In genomic region chr5:72893987-72894386, GRCm38 (mm10) we compare ENCODE assay signal across 10 mouse cellular contexts. TPM values are rescaled to one million over a fixed set of nuclear protein-coding genes. Genes with fewer than 3 reads are reported as not detected.
DNase-seq lines count a peak whose midpoint lies in the region; ATAC-seq and TF ChIP-seq lines count a peak whose summit lies in the region.
"Had no signal": no experiment of that assay in that cellular context is flagged by ENCODE, and none has a peak within 500 bp of the region (broad histone marks: within the 10 kb centered on the region; RNA-seq: fewer than 3 reads in every experiment).

No protein-coding gene starts in this region.

- ATAC-seq in hindbrain, postnatal 0 days = no peak
- no peak for ATAC-seq in hindbrain, embryonic 14.5 days (ENCODE audit: low FRiP score)

- TF ChIP-seq POLR2A in thymus, adult 2 months (IDR thresholded peaks at IDR 0.05; ENCODE audit: control insufficient read depth, extremely low read depth, insufficient read depth, low read length, poor library complexity) = no peak

- WGBS in hindbrain, postnatal 0 days = 65% methylated on average over 5 of the region's 5 CpGs
- WGBS in hindbrain, embryonic 14.5 days = 67% methylated on average over 5 of the region's 5 CpGs
- 73% methylated on average over 5 of the region's 5 CpGs for WGBS in thymus, adult 2 months

- no peaks in the 10 kb centered on the region for H3K36me3 ChIP-seq in hindbrain, postnatal 0 days (ENCODE audit: insufficient read depth, low read length)
- no peaks in the 10 kb centered on the region for H3K36me3 ChIP-seq in hindbrain, embryonic 14.5 days (replicated peaks; ENCODE audit: control insufficient read depth, insufficient read depth)
- H3K36me3 ChIP-seq in thymus, adult 2 months (ENCODE audit: control insufficient read depth, insufficient read depth, low read length) = no peaks in the 10 kb centered on the region
- H3K36me3 ChIP-seq: limb, embryonic 13.5 days had no signal

- H3K9ac ChIP-seq in hindbrain, postnatal 0 days (replicated peaks; ENCODE audit: low read length) = no peak overlapping the region
- H3K9ac ChIP-seq in hindbrain, embryonic 14.5 days = no peak overlapping the region
- H3K9ac ChIP-seq: limb, embryonic 13.5 days had no signal

- peak; percentile 66 for TF ChIP-seq CTCF in hindbrain, postnatal 0 days (IDR thresholded peaks at IDR 0.05; ENCODE audit: low read depth)
- TF ChIP-seq CTCF in thymus, adult 2 months (IDR thresholded peaks at IDR 0.05; ENCODE audit: borderline replicate concordance, control insufficient read depth, extremely low read depth, insufficient read depth, low read length, poor library complexity) = peak; percentile 73; the same call in 1 of the 2 replicates

- no peaks in the 10 kb centered on the region for H3K27me3 ChIP-seq in hindbrain, postnatal 0 days (ENCODE audit: insufficient read depth, low read length)
- H3K27me3 ChIP-seq in hindbrain, embryonic 14.5 days (ENCODE audit: control insufficient read depth, insufficient read depth, low read length) = no peaks in the 10 kb centered on the region
- no peaks in the 10 kb centered on the region for H3K27me3 ChIP-seq in thymus, adult 2 months (ENCODE audit: control insufficient read depth, insufficient read depth, low read length)

- peak; percentile 36 for DNase-seq in hindbrain, postnatal 0 days (ENCODE audit: low spot score)
- no peak for DNase-seq in hindbrain, embryonic 14.5 days (ENCODE audit: low spot score)
- peak; percentile 28 for DNase-seq in thymus, adult 2 months
- DNase-seq in thymus, adult 18-20 months = no peak
- peak; percentile 67 for DNase-seq in induced T-regulatory cell, adult 2 months (ENCODE audit: low read depth)
- DNase-seq in adrenal gland, postnatal 4 days (ENCODE audit: low spot score in 2 of 2) = no peak
- no peak for DNase-seq in urinary bladder, postnatal 25 days (ENCODE audit: low spot score)
- DNase-seq in urinary bladder, adult 18-20 months (ENCODE audit: low spot score in 2 of 2) = no peak
- DNase-seq: adrenal gland, adult 2 months had no signal

- H3K9me3 ChIP-seq in hindbrain, postnatal 0 days (ENCODE audit: low read length) = no peaks in the 10 kb centered on the region
- H3K9me3 ChIP-seq in hindbrain, embryonic 14.5 days (ENCODE audit: control insufficient read depth, low read length) = no peaks in the 10 kb centered on the region
- H3K9me3 ChIP-seq: limb, embryonic 13.5 days had no signal

- no peak overlapping the region for H3K27ac ChIP-seq in hindbrain, postnatal 0 days
- no peak overlapping the region for H3K27ac ChIP-seq in hindbrain, embryonic 14.5 days
- H3K27ac ChIP-seq in thymus, adult 2 months (ENCODE audit: control insufficient read depth, insufficient read depth, low read length) = no peak overlapping the region
- H3K27ac ChIP-seq: limb, embryonic 13.5 days had no signal

- H3K4me2 ChIP-seq in hindbrain, postnatal 0 days (ENCODE audit: low read depth, low read length) = no peak overlapping the region
- no peak overlapping the region for H3K4me2 ChIP-seq in hindbrain, embryonic 14.5 days (replicated peaks)
- H3K4me2 ChIP-seq: limb, embryonic 13.5 days had no signal

- H3K4me1 ChIP-seq in hindbrain, postnatal 0 days (ENCODE audit: insufficient read depth, low read length) = no peaks in the 10 kb centered on the region
- H3K4me1 ChIP-seq in hindbrain, embryonic 14.5 days (replicated peaks; ENCODE audit: control insufficient read depth, insufficient read depth, low read length) = no peaks in the 10 kb centered on the region
- H3K4me1 ChIP-seq in thymus, adult 2 months (replicated peaks; ENCODE audit: control insufficient read depth, insufficient read depth, low read length) = no peaks in the 10 kb centered on the region

- H3K4me3 ChIP-seq in hindbrain, postnatal 0 days (ENCODE audit: low read length) = no peak overlapping the region
- H3K4me3 ChIP-seq in hindbrain, embryonic 14.5 days (replicated peaks; ENCODE audit: low read length) = no peak overlapping the region
- no peak overlapping the region for H3K4me3 ChIP-seq in thymus, adult 2 months (ENCODE audit: control insufficient read depth, insufficient read depth, low read length)
- H3K4me3 ChIP-seq: limb, embryonic 13.5 days had no signal

RNA-seq across cellular contexts. Expression of gene Slain2, which starts 20.1 kb away (rescaled TPM):
- total RNA-seq in hindbrain, postnatal 0 days (2014; rRNA removed) = 37.4 and 37.5 TPM in 2 replicates
- polyA plus RNA-seq in hindbrain, postnatal 0 days (2015; fragmentation: Nextera tagmentation; extraction: Ambion mirVana) = 10.0 and 11.2 TPM in 2 replicates
- polyA plus RNA-seq in hindbrain, embryonic 14.5 days (2014; fragmentation: Nextera tagmentation; extraction: Ambion mirVana) = 24.6 and 29.6 TPM in 2 replicates
- 24.2 and 27.6 TPM in 2 replicates for polyA plus RNA-seq in thymus, adult 2 months (2012; rRNA removed)
- 10 to 100 TPM; 54.6 to 65.3 TPM for total RNA-seq in adrenal gland, postnatal 4 days (2021)

RNA-seq across cellular contexts. Expression of gene Tec, which starts 25.7 kb away (rescaled TPM):
- total RNA-seq in hindbrain, postnatal 0 days (2014; rRNA removed) = 3.0 and 4.9 TPM in 2 replicates
- 3.6 and 5.0 TPM in 2 replicates for polyA plus RNA-seq in hindbrain, postnatal 0 days (2015; fragmentation: Nextera tagmentation; extraction: Ambion mirVana)
- polyA plus RNA-seq in hindbrain, embryonic 14.5 days (2014; fragmentation: Nextera tagmentation; extraction: Ambion mirVana) = 7.6 and 8.8 TPM in 2 replicates
- polyA plus RNA-seq in thymus, adult 2 months (2012; rRNA removed) = 12.4 and 18.3 TPM in 2 replicates
- 1 to 10 TPM; 3.2 to 5.0 TPM for total RNA-seq in adrenal gland, postnatal 4 days (2021)

Comparison
In these comparisons a context has a peak if more than half of its experiments do, and no peak if none do; other contexts are left out.
1. DNase-seq: peak in hindbrain, postnatal 0 days (single experiment), thymus, adult 2 months (single experiment) and induced T-regulatory cell, adult 2 months (single experiment); none in hindbrain, embryonic 14.5 days (single experiment), thymus, adult 18-20 months (0 of 2), adrenal gland, postnatal 4 days (0 of 2), urinary bladder, postnatal 25 days (single experiment) and urinary bladder, adult 18-20 months (0 of 2).